Mouse (Mus musculus) E14TG2a.4 (cell line): Measurements from ENCODE around the gene Haao.

Experiments used
- CTCF ChIP-seq: conservative IDR thresholded peaks from 2 replicates; pipeline ENCODE4 v1.5.1; 2014; ENCODE audit warnings: low read length
- NANOG ChIP-seq: IDR thresholded peaks from 2 replicates; pipeline ENCODE4 v1.6.1; 2014; ENCODE audit warnings: borderline replicate concordance, low read length, mixed read lengths
- POU5F1 ChIP-seq: IDR thresholded peaks from 2 replicates; pipeline ENCODE4 v1.6.1; 2014; ENCODE audit warnings: low read length, borderline replicate concordance

DNA sequence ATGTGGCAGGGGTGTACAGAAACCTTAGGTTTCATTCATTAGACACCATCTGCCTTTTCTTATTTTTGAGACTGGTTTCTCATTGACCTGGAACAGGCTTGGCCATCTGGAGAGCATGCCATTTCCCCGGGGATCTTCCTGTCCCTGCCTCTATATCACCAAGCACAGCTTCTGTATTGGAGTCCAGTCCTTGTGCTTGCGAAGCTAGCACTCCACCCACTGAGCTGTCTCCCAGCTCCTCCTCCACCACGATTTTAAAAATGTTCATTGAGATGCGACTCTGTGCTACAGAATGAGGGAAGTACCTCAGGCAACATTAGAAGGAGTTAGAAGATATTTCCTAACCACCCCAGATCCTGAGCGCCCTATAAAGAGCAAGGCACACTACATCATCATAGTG is 39.5 kb upstream of the Haao start:
- TF ChIP-seq CTCF (no peak), POU5F1 (no peak), NANOG (no peak)
